Mouse (Mus musculus) E14TG2a.4 (cell line): ENCODE results near the gene Prn.

Experiments used
- CTCF ChIP-seq: conservative IDR thresholded peaks from 2 replicates; pipeline ENCODE4 v1.5.1; 2014; ENCODE audit warnings: low read length
- NANOG ChIP-seq: IDR thresholded peaks from 2 replicates; pipeline ENCODE4 v1.6.1; 2014; ENCODE audit warnings: borderline replicate concordance, low read length, mixed read lengths

- no peak for TF ChIP-seq CTCF
- no peak for TF ChIP-seq NANOG
Measured at GRCm38 (mm10) chr2:131952456-131952855, 42.7 kb downstream of the Prn start.
